Mouse (Mus musculus) kidney, postnatal 10 days (tissue): Measurements from ENCODE around the gene Tnfrsf23.
"Not testable (repeated sequence)": the region's sequence is repeated elsewhere in the genome, so short reads cannot be mapped to it uniquely, and the experiment has no call there.

Experiments used
- DNase-seq: peaks from one replicate; pipeline ENCODE4 v3.0.0; 2021; ENCODE audit warnings: mixed read lengths

The Tnfrsf23 gene

GRCm38 (mm10) chr7:143685359-143686067 is at the start of gene Tnfrsf23:
Gene Tnfrsf23 (minus strand): TSS chr7:143685872.
- peak; percentile 83 for DNase-seq

- DNase-seq, result no peak
Measured at GRCm38 (mm10) chr7:143733746-143734145, 48.1 kb upstream of the Tnfrsf23 start.

- peak; percentile 71 for DNase-seq
Measured at GRCm38 (mm10) chr7:143729886-143730285, 44.2 kb upstream of the Tnfrsf23 start.

GRCm38 (mm10) chr7:143726396-143726795 is 40.7 kb upstream of the Tnfrsf23 start:
- no peak for DNase-seq

- DNase-seq, result peak; percentile 33
Measured at GRCm38 (mm10) chr7:143723841-143724240, 38.2 kb upstream of the Tnfrsf23 start.

GRCm38 (mm10) chr7:143722646-143723045 is 37.0 kb upstream of the Tnfrsf23 start:
- no peak for DNase-seq

- DNase-seq, result peak; percentile 75
Measured at GRCm38 (mm10) chr7:143717811-143718210, 32.1 kb upstream of the Tnfrsf23 start.

- DNase-seq, result no peak
Measured at GRCm38 (mm10) chr7:143713421-143713820, 27.7 kb upstream of the Tnfrsf23 start.

GRCm38 (mm10) chr7:143712771-143713348 is 27.2 kb upstream of the Tnfrsf23 start:
- no peak for DNase-seq

GRCm38 (mm10) chr7:143712023-143712422 is 26.4 kb upstream of the Tnfrsf23 start:
- DNase-seq, result peak; percentile 65

GRCm38 (mm10) chr7:143711381-143711780 is 25.7 kb upstream of the Tnfrsf23 start:
- DNase-seq, result peak; percentile 56

- no peak for DNase-seq
Measured at GRCm38 (mm10) chr7:143709395-143709794, 23.7 kb upstream of the Tnfrsf23 start.

- DNase-seq, result peak; percentile 97
Measured at GRCm38 (mm10) chr7:143706697-143707438, 21.2 kb upstream of the Tnfrsf23 start.

- peak; percentile 64 for DNase-seq
Measured at GRCm38 (mm10) chr7:143696140-143696539, 10.5 kb upstream of the Tnfrsf23 start.

GRCm38 (mm10) chr7:143694550-143694949 is 8.9 kb upstream of the Tnfrsf23 start:
- DNase-seq, result no peak

GRCm38 (mm10) chr7:143692746-143693510 is 7.3 kb upstream of the Tnfrsf23 start:
- DNase-seq, result no peak

- DNase-seq, result no peak
Measured at GRCm38 (mm10) chr7:143691909-143692308, 6.2 kb upstream of the Tnfrsf23 start.

GRCm38 (mm10) chr7:143691181-143691580 is 5.5 kb upstream of the Tnfrsf23 start:
- DNase-seq, result no peak

- no peak for DNase-seq
Measured at GRCm38 (mm10) chr7:143689946-143690345, 4.3 kb upstream of the Tnfrsf23 start.

GRCm38 (mm10) chr7:143689481-143689880 is 3.8 kb upstream of the Tnfrsf23 start:
- DNase-seq, result no peak

GRCm38 (mm10) chr7:143686676-143687075 is 1.0 kb upstream of the Tnfrsf23 start:
- DNase-seq, result not testable (repeated sequence)

- not testable (repeated sequence) for DNase-seq
Measured at GRCm38 (mm10) chr7:143686191-143686590, 519 bp upstream of the Tnfrsf23 start.

- DNase-seq, result peak; percentile 37
Measured at GRCm38 (mm10) chr7:143684569-143684968, 1.1 kb downstream of the Tnfrsf23 start.
